Mouse (Mus musculus) liver, embryonic 14.5 days (tissue): Measurements from ENCODE around the gene Slfn2.

Source experiments
- CTCF ChIP-seq: IDR thresholded peaks from 2 replicates; pipeline ENCODE4 v1.5.1; 2016; ENCODE audit warnings: antibody characterized with exemption, low read depth, control low read depth
- EP300 ChIP-seq: IDR thresholded peaks from 2 replicates; pipeline ENCODE4 v1.6.1; 2016; ENCODE audit warnings: antibody characterized with exemption, low read depth

- TF ChIP-seq CTCF, result no peak
- TF ChIP-seq EP300, result no peak
Measured at GRCm38 (mm10) chr11:83078423-83079140, 13.7 kb downstream of the Slfn2 start.
